Mouse (Mus musculus) neural tube, embryonic 14.5 days (tissue): ENCODE data around the gene Bmpr1a. TPM values are rescaled to one million over a fixed set of nuclear protein-coding genes. Genes with fewer than 3 reads are reported as not detected.

Source experiments
- ATAC-seq: fragments of 200-750 bp; cut with Nextera tagmentation; 2 replicates; pipeline ENCODE4 v1.8.0; 2017; ENCODE audit warnings: low read depth, mild to moderate bottlenecking, moderate TSS enrichment, moderate library complexity
- H3K27ac ChIP-seq: fragments of 300-500 bp; sonication (generic); 2 replicates; pipeline ENCODE4 v1.5.1; 2014; ENCODE audit warnings: low read depth, mild to moderate bottlenecking, control low read depth, low read length, moderate library complexity, mixed read lengths
- H3K27me3 ChIP-seq: fragments of 300-500 bp; sonication (generic); 2 replicates; pipeline ENCODE4 v1.6.1; 2014; ENCODE audit warnings: low read length; ENCODE audit not compliant: control insufficient read depth, insufficient read depth
- H3K36me3 ChIP-seq: fragments of 300-500 bp; sonication (generic); 2 replicates; pipeline ENCODE4 v1.6.1; 2014; ENCODE audit warnings: low read length, mixed read lengths; ENCODE audit not compliant: control insufficient read depth, insufficient read depth
- H3K4me1 ChIP-seq: fragments of 300-500 bp; sonication (generic); 2 replicates; pipeline ENCODE4 v1.6.1; 2014; ENCODE audit warnings: low read length; ENCODE audit not compliant: control insufficient read depth, insufficient read depth
- H3K4me2 ChIP-seq: fragments of 300-500 bp; sonication (generic); 2 replicates; pipeline ENCODE4 v1.6.1; 2014; ENCODE audit warnings: mild to moderate bottlenecking, low read depth, low read length, control low read depth
- H3K4me3 ChIP-seq: fragments of 300-500 bp; sonication (generic); 2 replicates; pipeline ENCODE4 v1.5.1; 2014; ENCODE audit warnings: low read depth, low read length, control low read depth, mixed read lengths
- H3K9ac ChIP-seq: fragments of 300-500 bp; sonication (generic); replicated peaks from 2 replicates; pipeline ENCODE4 v1.6.1; 2014; ENCODE audit warnings: low read depth, mild to moderate bottlenecking, control low read depth, low read length, mixed read lengths
- H3K9me3 ChIP-seq: fragments of 300-500 bp; sonication (generic); 2 replicates; pipeline ENCODE4 v1.6.1; 2016; ENCODE audit warnings: low read length; ENCODE audit not compliant: control insufficient read depth
- WGBS: fragments of 180-500 bp; shearing (Covaris S2); extraction: QIAGEN DNeasy Blood & Tissue Kit; methylation state at CpG from one replicate; pipeline ENCODE4 v1.1.7; 2014; 5-methylcytosine and 5-hydroxymethylcytosine counted together
- polyA plus RNA-seq: library from polyadenylated mRNA; unstranded; fragments of >200 nt; fragmentation: Nextera tagmentation; extraction: Ambion mirVana; gene quantifications from 2 replicates; pipeline ENCODE4 v1.2.1, GENCODE M21; 2014

Bmpr1a gene
- polyA plus RNA-seq, 1 experiment from 2014 or later = 26.9 TPM

GRCm38 (mm10) chr14:34377121-34377520 is 126.0 kb downstream of the Bmpr1a start:
- peaks cover 4% of the 10 kb centered on the region for H3K4me1 ChIP-seq
- H3K36me3 ChIP-seq = no peaks in the 10 kb centered on the region
- no peak overlapping the region for H3K27ac ChIP-seq
- no peak for ATAC-seq
- H3K4me2 ChIP-seq = no peak overlapping the region
- no peaks in the 10 kb centered on the region for H3K27me3 ChIP-seq
- WGBS = 79% methylated on average over 4 of the region's 4 CpGs
- no peak overlapping the region for H3K4me3 ChIP-seq
- H3K9ac ChIP-seq = no peak overlapping the region
- no peaks in the 10 kb centered on the region for H3K9me3 ChIP-seq

GRCm38 (mm10) chr14:34375941-34376340 is 127.2 kb downstream of the Bmpr1a start:
- Histone ChIP-seq H3K4me3 (no peak overlapping the region), H3K36me3 (no peaks in the 10 kb centered on the region), H3K4me2 (no peak overlapping the region), H3K27ac (no peak overlapping the region), H3K4me1 (peaks cover 4% of the 10 kb centered on the region), H3K9me3 (no peaks in the 10 kb centered on the region), H3K9ac (no peak overlapping the region), H3K27me3 (no peaks in the 10 kb centered on the region)
- ATAC-seq = no peak
- 84% methylated on average over 5 of the region's 5 CpGs for WGBS

DNA sequence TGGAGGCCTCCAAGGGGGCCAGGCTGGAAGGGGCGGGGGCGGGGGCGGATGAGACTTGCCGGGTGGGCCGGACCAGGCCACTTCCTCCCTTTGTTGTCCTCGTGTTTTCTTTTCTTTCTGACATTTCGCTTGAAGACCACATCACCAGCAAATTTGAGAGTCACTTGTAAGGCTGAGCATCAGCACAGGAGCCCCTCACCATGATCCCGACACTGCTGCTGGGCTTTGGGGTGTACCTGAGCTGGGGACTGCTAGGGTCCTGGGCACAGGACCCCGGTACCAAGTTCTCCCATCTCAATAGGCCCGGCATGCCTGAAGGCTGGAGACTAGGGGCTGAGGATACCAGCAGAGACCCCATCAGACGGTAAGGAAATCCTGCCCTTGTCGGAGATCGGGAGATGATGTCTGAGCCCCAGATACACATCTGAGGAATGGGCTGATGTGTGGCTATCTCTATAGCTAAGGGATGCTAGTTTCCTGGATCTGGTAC is 127.7 kb downstream of the Bmpr1a start, which contains the start of gene Mmrn2:
TSS of gene Mmrn2 (plus strand) at position 51 of the 490 bp plus-strand sequence.
- H3K4me3 ChIP-seq = peak within 1 kb of the TSS; percentile 11; the same call in 1 of the 2 replicates
- 82% methylated on average over 13 of the region's 13 CpGs for WGBS

DNA sequence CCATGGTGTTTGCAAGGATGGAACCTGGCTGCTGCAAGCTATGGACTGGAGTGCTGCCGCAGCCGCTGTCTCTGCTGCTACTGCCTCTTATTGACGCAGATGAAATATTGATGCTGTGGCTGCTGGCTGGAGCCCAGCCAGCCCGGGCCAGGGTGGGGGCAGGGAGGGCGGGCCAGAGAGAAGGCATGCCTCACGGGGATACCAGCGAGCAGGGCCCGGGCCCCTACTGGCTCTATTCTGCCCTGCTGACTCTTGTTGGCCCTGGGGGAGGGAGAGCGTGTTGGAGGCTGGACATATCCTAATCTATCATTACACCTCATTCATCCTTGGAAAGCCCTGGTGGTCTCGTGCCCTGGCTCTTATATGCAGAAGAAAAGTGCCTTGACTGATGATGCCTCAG is 128.6 kb downstream of the Bmpr1a start, which contains the start of gene Sncg:
TSS of gene Sncg (minus strand) at position 213 of the 400 bp plus-strand sequence.
- H3K9ac ChIP-seq = peak within 1 kb of the TSS; percentile 8; the same call in 1 of the 2 replicates
- no peaks in the 10 kb centered on the region for H3K27me3 ChIP-seq
- peak within 1 kb of the TSS; percentile 11 for H3K4me3 ChIP-seq
- H3K4me2 ChIP-seq = peak within 1 kb of the TSS; percentile 9; the same call in 1 of the 2 replicates
- no peaks in the 10 kb centered on the region for H3K36me3 ChIP-seq
- H3K4me1 ChIP-seq = peaks cover 4% of the 10 kb centered on the region
- no peak within 1 kb of the TSS; the same call in 1 of the 2 replicates for H3K27ac ChIP-seq
- ATAC-seq = peak; percentile 38; the same call in 1 of the 2 replicates
- no peaks in the 10 kb centered on the region for H3K9me3 ChIP-seq
- WGBS = 33% methylated on average over 10 of the region's 10 CpGs

More for the DNA sequence above, 127.7 kb downstream of the Bmpr1a start, which contains the start of gene Mmrn2:
- H3K4me2 ChIP-seq = peak within 1 kb of the TSS; percentile 9; the same call in 1 of the 2 replicates
- ATAC-seq = no peak
- peaks cover 4% of the 10 kb centered on the region for H3K4me1 ChIP-seq
- no peaks in the 10 kb centered on the region for H3K9me3 ChIP-seq
- no peak within 1 kb of the TSS for H3K9ac ChIP-seq
- H3K27ac ChIP-seq = no peak within 1 kb of the TSS; the same call in 1 of the 2 replicates
- H3K27me3 ChIP-seq = no peaks in the 10 kb centered on the region
- no peaks in the 10 kb centered on the region for H3K36me3 ChIP-seq

- WGBS = 82% methylated on average over 6 of the region's 6 CpGs
- Histone ChIP-seq H3K27me3 (no peaks in the 10 kb centered on the region), H3K4me2 (peak overlapping the region; percentile 9; the same call in 1 of the 2 replicates), H3K4me1 (peaks cover 4% of the 10 kb centered on the region), H3K27ac (no peak overlapping the region), H3K9me3 (no peaks in the 10 kb centered on the region), H3K4me3 (peak overlapping the region; percentile 11), H3K36me3 (no peaks in the 10 kb centered on the region), H3K9ac (peak overlapping the region; percentile 8; the same call in 1 of the 2 replicates)
- ATAC-seq = no peak
Observed at GRCm38 (mm10) chr14:34373581-34373980, 129.6 kb downstream of the Bmpr1a start.

DNA sequence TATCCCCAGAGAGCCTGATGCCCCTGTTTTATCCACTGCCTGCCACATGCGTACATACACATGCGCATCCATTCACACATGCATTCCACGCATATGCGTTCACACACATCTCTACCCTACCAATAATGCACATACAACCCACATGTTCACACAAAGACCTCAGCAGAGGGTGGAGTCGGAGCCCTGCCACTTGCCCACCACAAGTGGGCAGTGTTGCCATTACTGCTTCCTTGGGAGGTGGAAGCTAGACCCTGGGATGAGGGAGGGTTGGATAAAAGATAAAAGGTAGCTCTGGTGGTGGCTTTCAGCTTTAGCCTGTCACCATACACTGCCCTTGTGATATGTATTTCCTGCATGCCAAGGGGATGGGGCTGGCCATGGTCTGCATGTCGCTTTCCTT is 130.5 kb downstream of the Bmpr1a start:
- WGBS = 82% methylated on average over 6 of the region's 6 CpGs
- 0 out of 2 replicates have a peak, but pooled peaks have one; percentile 33 for ATAC-seq

GRCm38 (mm10) chr14:34371763-34372162 is 131.4 kb downstream of the Bmpr1a start:
- Histone ChIP-seq H3K36me3 (no peaks in the 10 kb centered on the region), H3K27me3 (no peaks in the 10 kb centered on the region), H3K4me3 (no peak overlapping the region), H3K9me3 (no peaks in the 10 kb centered on the region), H3K4me1 (peaks cover 4% of the 10 kb centered on the region), H3K27ac (no peak overlapping the region), H3K9ac (no peak overlapping the region), H3K4me2 (peak overlapping the region; percentile 4; the same call in 1 of the 2 replicates)
- 90% methylated on average over 2 of the region's 2 CpGs for WGBS
- ATAC-seq = no peak; the same call in 1 of the 2 replicates

More for the DNA sequence above, 130.5 kb downstream of the Bmpr1a start:
- Histone ChIP-seq H3K27ac (no peak overlapping the region), H3K9me3 (no peaks in the 10 kb centered on the region), H3K36me3 (no peaks in the 10 kb centered on the region), H3K4me1 (peaks cover 4% of the 10 kb centered on the region), H3K27me3 (no peaks in the 10 kb centered on the region), H3K9ac (no peak overlapping the region), H3K4me3 (no peak overlapping the region), H3K4me2 (peak overlapping the region; percentile 9; the same call in 1 of the 2 replicates)

- Histone ChIP-seq H3K9ac (no peak overlapping the region), H3K27me3 (no peaks in the 10 kb centered on the region), H3K4me3 (no peak overlapping the region), H3K4me1 (peaks cover 4% of the 10 kb centered on the region), H3K9me3 (no peaks in the 10 kb centered on the region), H3K27ac (no peak overlapping the region), H3K36me3 (no peaks in the 10 kb centered on the region), H3K4me2 (no peak overlapping the region)
- no peak for ATAC-seq
- WGBS = 91% methylated on average over 3 of the region's 3 CpGs
Observed at GRCm38 (mm10) chr14:34370921-34371320, 132.2 kb downstream of the Bmpr1a start.

GRCm38 (mm10) chr14:34370203-34370602 is 132.9 kb downstream of the Bmpr1a start:
- Histone ChIP-seq H3K4me1 (peaks cover 4% of the 10 kb centered on the region), H3K9ac (no peak overlapping the region), H3K9me3 (no peaks in the 10 kb centered on the region), H3K36me3 (no peaks in the 10 kb centered on the region), H3K27ac (no peak overlapping the region), H3K4me3 (no peak overlapping the region), H3K27me3 (no peaks in the 10 kb centered on the region), H3K4me2 (no peak overlapping the region)
- no peak for ATAC-seq
- WGBS = 67% methylated on average over 3 of the region's 3 CpGs
